Comparison of ENCODE assay signal across 24 mouse cellular contexts in the genomic region with DNA sequence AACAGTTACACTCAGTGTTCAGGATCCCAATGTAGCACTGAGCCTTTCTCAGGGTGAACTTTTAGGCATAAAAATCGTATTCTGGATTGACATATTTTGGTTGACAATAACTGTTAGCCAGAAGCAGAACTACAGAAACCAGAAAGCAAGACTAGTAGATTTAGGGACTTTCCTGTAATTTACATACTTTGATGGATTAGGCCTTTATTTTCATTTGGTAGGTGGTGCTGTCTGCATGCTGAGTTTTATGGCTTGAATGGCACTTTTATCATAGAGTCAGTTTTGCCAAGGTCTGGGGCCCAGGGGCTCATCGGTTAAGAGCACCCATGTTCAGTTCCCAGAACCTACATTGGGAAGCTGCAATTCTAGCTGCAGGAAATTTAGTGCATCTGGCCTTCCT. TPM values are rescaled to one million over a fixed set of nuclear protein-coding genes. Genes with fewer than 3 reads are reported as not detected.
"Had no signal": no experiment of that assay in that cellular context is flagged by ENCODE, and none has a peak within 500 bp of the region (broad histone marks: within the 10 kb centered on the region; RNA-seq: fewer than 3 reads in every experiment).

No protein-coding gene starts in this region.

- H3K4me2 ChIP-seq: liver, embryonic 13.5 days; liver, embryonic 15.5 days; lung, embryonic 15.5 days; midbrain, embryonic 11.5 days; midbrain, embryonic 13.5 days; midbrain, embryonic 15.5 days; neural tube, embryonic 12.5 days; stomach, embryonic 15.5 days had no signal

- DNase-seq: liver, embryonic 13.5 days; liver, postnatal 0 days; lung, adult 2 months; lung, postnatal 14 days; lung, postnatal 36 days; retina, postnatal 1 day; right cerebral cortex, adult 18-20 months; spleen, adult 18-20 months; thymus, adult 2 months; thymus, postnatal 25 days; thymus, postnatal 4 days had no signal

- ATAC-seq: liver, postnatal 0 days; lung, postnatal 0 days; midbrain, embryonic 13.5 days; midbrain, embryonic 15.5 days had no signal

- H3K9me3 ChIP-seq: liver, embryonic 13.5 days; liver, embryonic 15.5 days; lung, embryonic 15.5 days; midbrain, embryonic 13.5 days; midbrain, embryonic 15.5 days; neural tube, embryonic 12.5 days; stomach, embryonic 15.5 days had no signal

- H3K9ac ChIP-seq: liver, embryonic 13.5 days; liver, embryonic 15.5 days; liver, postnatal 0 days; lung, embryonic 15.5 days; midbrain, embryonic 13.5 days; midbrain, embryonic 15.5 days; neural tube, embryonic 12.5 days; stomach, embryonic 15.5 days had no signal

- H3K27me3 ChIP-seq: liver, embryonic 13.5 days; liver, embryonic 15.5 days; lung, embryonic 15.5 days; midbrain, embryonic 13.5 days; midbrain, embryonic 15.5 days; neural tube, embryonic 12.5 days; stomach, embryonic 15.5 days had no signal

- H3K4me3 ChIP-seq: liver, embryonic 13.5 days; liver, embryonic 15.5 days; lung, embryonic 15.5 days; megakaryocyte, embryonic 14.5 days; midbrain, embryonic 13.5 days; midbrain, embryonic 15.5 days; neural tube, embryonic 12.5 days; stomach, embryonic 15.5 days had no signal

- H3K36me3 ChIP-seq: liver, embryonic 13.5 days; liver, embryonic 15.5 days; lung, embryonic 15.5 days; midbrain, embryonic 13.5 days; midbrain, embryonic 15.5 days; neural tube, embryonic 12.5 days; stomach, embryonic 15.5 days had no signal

- H3K4me1 ChIP-seq: liver, embryonic 15.5 days; lung, embryonic 15.5 days; stomach, embryonic 15.5 days had no signal

- H3K27ac ChIP-seq: liver, embryonic 13.5 days; liver, embryonic 15.5 days; lung, embryonic 15.5 days; macrophage; midbrain, embryonic 13.5 days; midbrain, embryonic 15.5 days; neural tube, embryonic 12.5 days; stomach, embryonic 15.5 days; stomach, postnatal 0 days had no signal

RNA-seq across cellular contexts. Expression of gene Rhbdl2, which starts 7.4 kb away (rescaled TPM):
- total RNA-seq: megakaryocyte progenitor cell, adult 5-6 weeks; monocyte, adult 5-6 weeks had no signal
- polyA plus RNA-seq: liver, embryonic 13.5 days; liver, embryonic 15.5 days; liver, postnatal 0 days; macrophage had no signal
